Mouse (Mus musculus) brown adipose tissue, adult 24 weeks (tissue): ENCODE results near the gene Slain2. TPM values are rescaled to one million over a fixed set of nuclear protein-coding genes. Genes with fewer than 3 reads are reported as not detected.
"Not testable (repeated sequence)": the region's sequence is repeated elsewhere in the genome, so short reads cannot be mapped to it uniquely, and the experiment has no call there.

ENCODE experiments used
- H3K27ac ChIP-seq: fragments of 200-500 bp; replicated peaks from 2 replicates; pipeline ENCODE4 v1.5.1; 2012; ENCODE audit warnings: low read depth, mild to moderate bottlenecking, low read length
- H3K4me1 ChIP-seq: fragments of 200-500 bp; 2 replicates; pipeline ENCODE4 v1.6.1; 2012; ENCODE audit warnings: low read length, mixed read lengths; ENCODE audit not compliant: control insufficient read depth, insufficient read depth, insufficient read length
- H3K4me3 ChIP-seq: fragments of 200-500 bp; 2 replicates; pipeline ENCODE4 v1.5.1; 2012; ENCODE audit warnings: low read depth, mild to moderate bottlenecking, low read length, moderate library complexity; ENCODE audit not compliant: insufficient read depth
- polyA plus RNA-seq: library from polyadenylated mRNA; stranded (reverse); fragments of >200 nt; gene quantifications from 2 replicates; pipeline ENCODE4 v1.2.4, GENCODE M21; 2012; ENCODE audit not compliant: missing spikeins, insufficient read depth, insufficient read length

Gene Slain2
- polyA plus RNA-seq, 1 experiment, result 64.1 TPM

- H3K27ac ChIP-seq, result no peak overlapping the region
- H3K4me1 ChIP-seq, result peaks cover 5% of the 10 kb centered on the region
Observed at GRCm38 (mm10) chr5:72911284-72911683, 2.8 kb upstream of the Slain2 start.

GRCm38 (mm10) chr5:72914633-72915561, 793 bp downstream of the Slain2 start:
- peaks cover 9% of the 10 kb centered on the region for H3K4me1 ChIP-seq
- H3K27ac ChIP-seq, result peak overlapping the region; percentile 93
- H3K4me3 ChIP-seq, result peak overlapping the region; percentile 95

More at GRCm38 (mm10) chr5:72911284-72911683, 2.8 kb upstream of the Slain2 start:
- H3K4me3 ChIP-seq, result no peak overlapping the region

- H3K27ac ChIP-seq, result peak overlapping the region; percentile 19; the same call in 1 of the 2 replicates
Observed at GRCm38 (mm10) chr5:72916048-72916447, 1.9 kb downstream of the Slain2 start.

GRCm38 (mm10) chr5:72916851-72917250, 2.7 kb downstream of the Slain2 start:
- Histone ChIP-seq H3K4me3 (peak overlapping the region; percentile 95; the same call in 1 of the 2 replicates), H3K27ac (no peak overlapping the region), H3K4me1 (peaks cover 9% of the 10 kb centered on the region)

More at GRCm38 (mm10) chr5:72916048-72916447, 1.9 kb downstream of the Slain2 start:
- Histone ChIP-seq H3K4me1 (peaks cover 9% of the 10 kb centered on the region), H3K4me3 (peak overlapping the region; percentile 95)

GRCm38 (mm10) chr5:72920416-72920815, 6.3 kb downstream of the Slain2 start:
- H3K4me3 ChIP-seq, result no peak overlapping the region
- H3K4me1 ChIP-seq, result peaks cover 9% of the 10 kb centered on the region
- no peak overlapping the region for H3K27ac ChIP-seq

- Histone ChIP-seq H3K27ac (no peak overlapping the region), H3K4me1 (peaks cover 5% of the 10 kb centered on the region), H3K4me3 (no peak overlapping the region)
Observed at GRCm38 (mm10) chr5:72921171-72921570, 7.1 kb downstream of the Slain2 start.

GRCm38 (mm10) chr5:72922796-72923195, 8.7 kb downstream of the Slain2 start:
- H3K4me1 ChIP-seq, result no peaks in the 10 kb centered on the region; the same call in 1 of the 2 replicates
- H3K27ac ChIP-seq, result no peak overlapping the region
- H3K4me3 ChIP-seq, result no peak overlapping the region

- H3K4me3 ChIP-seq, result no peak overlapping the region
- H3K4me1 ChIP-seq, result peaks cover 4% of the 10 kb centered on the region
- no peak overlapping the region for H3K27ac ChIP-seq
Observed at GRCm38 (mm10) chr5:72927074-72927473, 13.0 kb downstream of the Slain2 start.

GRCm38 (mm10) chr5:72933026-72933675, 19.0 kb downstream of the Slain2 start:
- H3K27ac ChIP-seq, result no peak overlapping the region
- H3K4me3 ChIP-seq, result no peak overlapping the region
- peaks cover 4% of the 10 kb centered on the region for H3K4me1 ChIP-seq

- not testable (repeated sequence) for H3K27ac ChIP-seq, H3K4me1 ChIP-seq, H3K4me3 ChIP-seq
Observed at GRCm38 (mm10) chr5:72938421-72938820, 24.3 kb downstream of the Slain2 start.

- Histone ChIP-seq H3K27ac (no peak overlapping the region), H3K4me3 (no peak overlapping the region), H3K4me1 (peaks cover 2% of the 10 kb centered on the region)
Observed at GRCm38 (mm10) chr5:72939311-72939710, 25.2 kb downstream of the Slain2 start.

- Histone ChIP-seq H3K4me3 (no peak overlapping the region), H3K4me1 (peaks cover 2% of the 10 kb centered on the region), H3K27ac (no peak overlapping the region)
Observed at GRCm38 (mm10) chr5:72940906-72941432, 26.9 kb downstream of the Slain2 start.

GRCm38 (mm10) chr5:72948136-72948535, 34.0 kb downstream of the Slain2 start:
- H3K4me1 ChIP-seq, result no peaks in the 10 kb centered on the region
- H3K4me3 ChIP-seq, result no peak overlapping the region
- H3K27ac ChIP-seq, result no peak overlapping the region

GRCm38 (mm10) chr5:72950252-72950651, 36.1 kb downstream of the Slain2 start:
- Histone ChIP-seq H3K4me1 (no peaks in the 10 kb centered on the region), H3K4me3 (no peak overlapping the region), H3K27ac (no peak overlapping the region)

GRCm38 (mm10) chr5:72953996-72954604, 40.0 kb downstream of the Slain2 start:
- Histone ChIP-seq H3K4me3 (no peak overlapping the region), H3K27ac (no peak overlapping the region), H3K4me1 (no peaks in the 10 kb centered on the region)
